Comparison of ENCODE assay signal across 18 mouse cellular contexts in the genomic region with DNA sequence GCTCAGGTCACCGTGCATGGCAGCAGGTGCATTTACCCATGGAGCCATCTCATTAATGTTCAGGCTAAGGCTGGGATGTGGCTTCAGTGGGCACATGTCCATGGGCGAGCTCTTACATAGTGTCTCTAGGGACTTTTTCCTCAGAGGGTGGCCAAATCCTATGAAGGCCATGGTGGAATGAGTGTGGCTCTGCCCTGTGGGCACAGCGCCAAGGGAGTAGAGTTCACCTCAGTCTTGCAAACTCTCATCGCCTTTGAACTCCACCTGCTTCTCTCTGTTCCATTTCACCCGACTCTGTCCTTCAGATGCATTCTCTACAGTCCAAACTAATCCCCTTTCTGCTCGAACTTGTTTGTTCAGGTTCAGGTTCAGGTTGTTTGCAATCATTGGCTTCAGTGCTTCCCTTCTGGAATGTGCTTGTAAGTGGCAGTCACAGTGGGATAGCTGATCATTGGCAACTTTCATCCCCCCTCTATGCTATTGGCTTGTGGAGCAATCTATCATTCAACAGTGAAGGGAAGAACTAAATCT.
DNase-seq lines count a peak whose midpoint lies in the region; ATAC-seq lines count a peak whose summit lies in the region.
"Had no signal": no experiment of that assay in that cellular context is flagged by ENCODE, and none has a peak within 500 bp of the region (broad histone marks: within the 10 kb centered on the region; RNA-seq: fewer than 3 reads in every experiment).

No protein-coding gene starts in this region.

- DNase-seq in kidney, adult 11 months: peak; percentile 53
- DNase-seq in testis, postnatal 10 days (ENCODE audit: low spot score): peak; percentile 43
- DNase-seq in testis, postnatal 14 days (ENCODE audit: low spot score): no peak
- DNase-seq in kidney, adult 8-10 months: peak; percentile 50 to 63
- no peak for DNase-seq in natural killer cell, adult 2 months (ENCODE audit: low spot score in 2 of 2)
- no peak for DNase-seq in limb, embryonic 10.5 days (ENCODE audit: low spot score)
- DNase-seq: cerebellum, adult 18-20 months; gastrocnemius, postnatal 36 days; heart, postnatal 10 days; lung, postnatal 36 days; right cerebral cortex, postnatal 4 days; thymus, postnatal 25 days had no signal

- no peaks in the 10 kb centered on the region for H3K9me3 ChIP-seq in kidney, embryonic 16.5 days (ENCODE audit: low read length)
- H3K9me3 ChIP-seq in limb, embryonic 10.5 days (replicated peaks): no peaks in the 10 kb centered on the region
- H3K9me3 ChIP-seq: embryonic facial prominence, embryonic 12.5 days; forebrain, embryonic 15.5 days; hindbrain, embryonic 12.5 days; limb, embryonic 13.5 days had no signal

- no peak overlapping the region for H3K4me2 ChIP-seq in kidney, embryonic 16.5 days (replicated peaks; ENCODE audit: low read depth, low read length)
- H3K4me2 ChIP-seq: embryonic facial prominence, embryonic 12.5 days; forebrain, embryonic 15.5 days; heart, embryonic 11.5 days; hindbrain, embryonic 12.5 days; limb, embryonic 13.5 days had no signal

- H3K36me3 ChIP-seq in kidney, embryonic 16.5 days (ENCODE audit: insufficient read depth, low read length): no peaks in the 10 kb centered on the region
- no peaks in the 10 kb centered on the region for H3K36me3 ChIP-seq in limb, embryonic 10.5 days
- H3K36me3 ChIP-seq: embryonic facial prominence, embryonic 12.5 days; forebrain, embryonic 15.5 days; hindbrain, embryonic 12.5 days; limb, embryonic 13.5 days had no signal

- WGBS in kidney, embryonic 16.5 days: 92% methylated on average over 6 of the region's 6 CpGs
- 87% methylated on average over 6 of the region's 6 CpGs for whole genome bisulfite sequencing in limb, embryonic 10.5 days

- no peaks in the 10 kb centered on the region for H3K4me1 ChIP-seq in kidney, embryonic 16.5 days (ENCODE audit: insufficient read depth, low read length)
- H3K4me1 ChIP-seq in limb, embryonic 10.5 days: no peaks in the 10 kb centered on the region
- H3K4me1 ChIP-seq: embryonic facial prominence, embryonic 12.5 days; forebrain, embryonic 15.5 days; hindbrain, embryonic 12.5 days; limb, embryonic 13.5 days had no signal

- no peak overlapping the region for H3K4me3 ChIP-seq in kidney, embryonic 16.5 days (ENCODE audit: low read length)
- H3K4me3 ChIP-seq in limb, embryonic 10.5 days: no peak overlapping the region
- H3K4me3 ChIP-seq: embryonic facial prominence, embryonic 12.5 days; forebrain, embryonic 15.5 days; hindbrain, embryonic 12.5 days; limb, embryonic 13.5 days had no signal

- no peak overlapping the region for H3K9ac ChIP-seq in kidney, embryonic 16.5 days (replicated peaks; ENCODE audit: low read length)
- H3K9ac ChIP-seq: embryonic facial prominence, embryonic 12.5 days; forebrain, embryonic 15.5 days; hindbrain, embryonic 12.5 days; limb, embryonic 13.5 days had no signal

- H3K27me3 ChIP-seq in kidney, embryonic 16.5 days (ENCODE audit: insufficient read depth, low read length): no peaks in the 10 kb centered on the region
- H3K27me3 ChIP-seq in limb, embryonic 10.5 days (ENCODE audit: low read depth, poor library complexity, severe bottlenecking): no peaks in the 10 kb centered on the region
- H3K27me3 ChIP-seq: embryonic facial prominence, embryonic 12.5 days; forebrain, embryonic 15.5 days; hindbrain, embryonic 12.5 days; limb, embryonic 13.5 days had no signal

- H3K27ac ChIP-seq in kidney, embryonic 16.5 days (ENCODE audit: low read length): no peak overlapping the region
- no peak overlapping the region for H3K27ac ChIP-seq in limb, embryonic 10.5 days
- H3K27ac ChIP-seq: embryonic facial prominence, embryonic 12.5 days; forebrain, embryonic 15.5 days; hindbrain, embryonic 12.5 days; limb, embryonic 13.5 days had no signal

- ATAC-seq in kidney, embryonic 16.5 days (ENCODE audit: low FRiP score, low TSS enrichment): no peak
- ATAC-seq: forebrain, embryonic 15.5 days had no signal

Comparison
In these comparisons a context has a peak if more than half of its experiments do, and no peak if none do; other contexts are left out.
1. DNase-seq: peak in kidney, adult 11 months (single experiment), testis, postnatal 10 days (single experiment) and kidney, adult 8-10 months (2 of 2); none in testis, postnatal 14 days (single experiment), natural killer cell, adult 2 months (0 of 2) and limb, embryonic 10.5 days (single experiment).